Mouse (Mus musculus) cerebellum, postnatal 25 days (tissue): ENCODE measurements around the gene Lsamp.

Experiments used
- DNase-seq, 2 experiments: peaks; one replicate each; pipeline ENCODE4 v3.0.0; 2021; ENCODE audit warnings: mixed read lengths in 2 of 2

Lsamp gene

DNA sequence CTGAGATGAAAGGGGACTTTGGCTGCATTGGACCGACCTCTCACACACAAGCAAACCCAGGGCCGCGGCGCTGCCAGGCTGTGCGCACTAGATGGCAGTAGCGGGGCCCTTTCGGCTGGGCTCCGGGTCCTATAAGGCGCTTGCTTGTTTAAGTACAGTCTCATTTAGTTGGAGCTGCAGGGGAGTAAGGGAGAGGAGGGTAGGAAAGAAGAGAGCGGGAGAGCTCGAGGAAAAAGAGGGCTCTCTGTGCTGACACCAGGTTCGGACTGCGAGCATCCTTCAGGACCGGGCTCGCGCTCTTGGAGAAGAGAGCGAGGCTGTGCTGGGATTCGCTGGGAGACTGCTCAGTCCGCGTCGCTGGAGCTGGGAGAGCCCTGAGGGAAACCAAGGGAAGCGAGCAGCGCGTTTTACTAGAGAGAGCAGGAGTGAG lies at the start of gene Lsamp:
Gene Lsamp, plus strand, starts transcription at position 157 of the 430 bp plus-strand sequence.
- DNase-seq: peak; percentile 95 to 96

DNA sequence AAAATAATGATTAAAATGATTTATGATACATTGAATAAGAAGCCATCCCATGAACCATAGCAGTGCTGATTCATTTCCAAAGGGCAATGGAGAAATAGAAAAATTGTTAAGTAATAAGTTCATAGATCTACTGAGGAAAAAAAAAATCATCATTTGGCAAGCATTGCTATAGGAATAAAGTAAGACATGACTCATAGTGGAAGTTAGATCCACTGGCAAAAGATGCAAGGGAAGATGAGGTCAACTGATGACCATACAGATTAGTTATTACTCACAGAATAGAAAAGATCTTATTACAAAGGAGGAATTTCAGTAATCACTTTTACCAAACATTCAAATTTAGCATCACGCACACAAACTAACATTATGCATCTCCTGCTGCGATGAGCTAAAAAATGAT lies 26.5 kb upstream of the Lsamp start:
- DNase-seq: no peak

DNA sequence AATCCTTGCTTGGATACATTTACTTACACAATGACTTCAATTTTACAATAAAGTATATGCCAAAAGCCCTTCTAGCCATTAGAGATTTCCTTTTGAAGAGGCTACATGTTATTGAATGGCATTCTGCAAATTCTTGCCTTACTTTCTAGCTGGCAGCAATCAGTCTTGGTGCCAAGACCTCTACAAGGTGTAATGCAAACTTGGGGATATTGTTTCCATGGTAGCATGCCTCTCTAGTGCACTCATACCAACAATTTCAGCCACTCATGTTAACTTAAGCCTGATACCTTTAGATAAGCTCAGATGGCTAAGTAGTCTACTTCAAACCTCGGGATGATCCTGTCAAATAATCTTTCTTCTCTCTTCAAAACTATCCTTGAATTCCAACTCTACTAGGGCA lies 11.4 kb upstream of the Lsamp start:
- DNase-seq: no peak

DNA sequence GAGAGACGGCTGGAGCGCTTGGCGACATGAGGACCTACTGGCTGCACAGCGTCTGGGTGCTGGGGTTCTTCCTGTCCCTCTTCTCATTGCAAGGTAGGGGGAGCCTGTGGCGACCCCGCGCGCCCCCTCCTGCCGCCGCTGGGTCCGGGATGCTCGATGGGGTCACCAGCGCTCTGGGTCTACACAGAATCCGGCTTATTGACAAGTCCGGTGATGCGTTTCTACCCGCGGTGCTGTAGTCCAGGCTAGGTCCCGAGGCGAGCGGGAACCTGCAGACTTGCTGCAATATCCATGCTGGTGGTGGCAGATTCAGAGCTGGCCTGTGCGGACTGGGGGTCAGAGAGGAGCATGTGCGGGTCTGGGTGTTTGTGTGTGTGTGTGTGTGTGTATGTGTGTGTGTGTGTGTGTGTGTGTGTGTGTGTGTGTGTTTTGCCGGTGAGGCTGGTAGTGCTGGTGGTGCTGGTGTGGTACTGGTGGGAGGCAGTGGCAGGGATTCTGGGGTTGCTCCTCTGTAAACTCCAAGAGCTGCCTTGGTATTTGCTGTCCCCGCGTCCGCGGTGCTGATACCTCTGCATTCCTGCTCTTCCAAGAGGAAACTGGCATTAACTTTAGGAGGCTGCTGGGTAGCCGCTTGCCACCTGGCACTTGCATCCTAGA lies 602 bp downstream of the Lsamp start:
- DNase-seq: peak in 1 of 2 experiments; percentile 69

DNA sequence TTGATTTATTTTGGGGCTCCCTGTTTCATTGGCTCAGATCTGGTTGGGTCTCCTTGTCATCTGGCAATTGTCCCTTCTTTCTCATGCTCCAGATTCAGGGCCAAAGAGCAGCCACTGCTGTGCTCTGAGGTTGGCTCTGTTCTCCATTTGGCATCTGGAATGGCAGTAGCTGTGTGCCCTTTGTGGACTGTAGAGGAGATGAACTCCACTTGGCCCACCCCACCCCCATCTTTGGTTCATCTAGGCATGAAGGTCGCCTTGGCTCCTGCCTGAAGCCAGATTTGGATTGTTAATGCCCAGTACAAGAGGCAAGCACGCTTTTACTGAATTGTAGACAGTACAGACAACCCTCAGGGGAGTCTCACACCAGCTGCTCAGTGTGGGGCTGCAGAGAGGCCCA lies 4.3 kb downstream of the Lsamp start:
- DNase-seq: peak; percentile 7 to 24

DNA sequence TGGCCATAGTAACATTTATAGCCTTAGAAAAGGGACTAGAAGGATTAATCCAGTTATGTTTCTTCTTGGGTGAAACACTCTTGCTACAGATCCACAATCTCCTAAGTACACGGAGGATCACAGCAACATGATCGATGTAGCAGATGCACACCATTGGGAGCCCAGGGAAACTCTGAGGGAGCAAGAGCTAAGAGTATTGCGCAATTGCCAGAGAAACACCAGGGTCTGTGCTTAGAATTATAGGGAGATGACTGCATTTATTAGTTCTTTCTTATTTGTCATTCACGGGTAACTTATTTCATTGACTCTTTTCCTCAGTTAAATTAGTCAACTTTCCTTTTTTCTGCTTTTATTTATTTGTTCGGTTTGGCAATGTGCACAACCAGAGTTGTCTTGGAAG lies 10.7 kb downstream of the Lsamp start:
- no peak for DNase-seq

DNA sequence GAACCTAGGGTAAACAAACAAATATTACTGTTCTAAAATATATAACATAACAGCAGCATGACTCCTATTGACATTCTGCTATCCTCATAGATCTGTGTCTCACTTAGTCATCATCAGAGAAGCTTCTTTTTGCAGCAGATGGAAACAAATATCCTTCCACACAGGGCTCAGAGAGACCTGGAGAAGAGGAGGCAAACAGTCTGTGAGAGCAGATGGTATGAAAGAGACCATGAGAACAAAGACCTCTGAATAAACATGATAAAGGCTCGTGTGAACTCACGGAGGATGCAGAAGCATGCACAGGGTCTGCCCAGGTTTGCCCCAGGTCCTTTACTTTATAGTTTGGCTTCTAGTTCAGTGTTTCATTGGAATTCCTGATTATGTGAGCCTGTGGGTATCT lies 24.6 kb downstream of the Lsamp start:
- DNase-seq: peak; percentile 11 to 19

DNA sequence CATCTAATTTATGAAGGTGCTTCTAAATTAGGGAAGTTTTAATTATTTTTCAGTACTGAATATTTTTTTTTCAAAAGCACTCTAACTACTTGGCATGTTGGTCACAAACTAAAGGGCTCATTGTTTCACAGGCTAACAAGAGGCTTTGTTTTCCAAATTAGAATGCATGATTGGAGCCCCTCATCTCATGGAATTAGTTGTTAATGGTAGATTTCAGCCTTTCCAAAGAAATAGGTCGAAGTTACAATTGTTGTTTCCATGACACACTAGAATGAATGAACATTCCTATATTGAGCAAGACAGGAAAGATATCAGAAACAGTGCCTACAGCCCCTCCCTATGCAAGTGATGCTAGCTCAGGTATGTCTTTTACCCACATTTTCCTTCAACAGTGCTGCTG lies 26.9 kb downstream of the Lsamp start:
- no peak for DNase-seq

DNA sequence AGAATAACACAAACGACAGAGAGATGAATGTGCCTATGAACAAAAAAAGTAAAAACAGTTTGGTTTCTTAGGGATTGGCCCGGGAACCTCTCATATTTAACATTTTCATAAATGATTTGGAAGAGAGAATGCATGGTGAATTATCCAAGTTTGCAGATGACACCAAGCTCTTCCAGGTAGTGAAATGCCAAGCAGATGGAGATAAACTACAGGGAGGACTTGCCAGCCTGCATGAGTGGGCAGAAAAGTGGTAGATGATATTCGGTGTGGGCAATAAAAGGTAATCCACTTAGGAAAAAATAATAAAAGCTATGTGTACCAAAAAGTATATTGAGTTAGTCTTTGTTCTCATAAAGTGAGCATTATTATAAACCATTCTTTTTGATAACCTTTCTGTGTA lies 38.5 kb downstream of the Lsamp start:
- peak in 1 of 2 experiments; percentile 43 for DNase-seq

DNA sequence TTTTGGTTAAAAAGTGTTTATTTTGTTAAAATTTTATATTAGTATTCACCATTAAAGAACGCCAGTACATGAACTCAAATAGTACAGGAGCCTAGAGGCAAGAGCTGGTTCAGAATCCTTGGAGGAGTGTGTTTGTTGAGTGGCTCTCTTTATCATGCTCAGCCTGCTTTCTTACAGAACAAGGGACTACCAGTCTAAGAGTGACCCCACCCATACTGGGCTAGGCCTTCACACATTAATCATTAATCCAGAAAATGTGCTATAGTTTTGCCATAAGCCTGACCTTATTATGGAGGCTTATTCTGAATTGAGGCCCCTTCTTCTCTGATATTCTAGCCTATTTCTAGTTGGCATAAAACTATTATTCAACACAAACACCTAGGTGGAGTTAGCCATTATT lies 52.6 kb downstream of the Lsamp start:
- no peak for DNase-seq

DNA sequence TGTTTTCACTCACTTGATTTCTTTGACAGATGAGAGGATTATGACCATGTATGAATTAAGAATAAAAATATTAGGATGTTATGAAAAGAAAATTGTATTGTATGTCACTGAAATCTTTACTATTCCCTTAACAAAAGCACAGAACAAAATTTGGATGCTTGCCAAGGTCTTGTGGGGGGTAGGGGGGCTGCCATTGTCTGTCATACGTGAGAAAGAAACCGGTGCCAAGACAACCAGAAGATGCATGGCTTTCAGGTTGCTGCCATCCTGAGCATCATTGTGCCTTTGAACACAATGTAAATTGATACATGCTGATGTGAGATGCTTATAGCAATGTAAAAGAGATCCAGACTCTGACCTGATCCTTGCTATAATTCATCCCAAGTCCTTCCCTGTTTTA lies 75.4 kb downstream of the Lsamp start:
- peak; percentile 31 to 36 for DNase-seq

DNA sequence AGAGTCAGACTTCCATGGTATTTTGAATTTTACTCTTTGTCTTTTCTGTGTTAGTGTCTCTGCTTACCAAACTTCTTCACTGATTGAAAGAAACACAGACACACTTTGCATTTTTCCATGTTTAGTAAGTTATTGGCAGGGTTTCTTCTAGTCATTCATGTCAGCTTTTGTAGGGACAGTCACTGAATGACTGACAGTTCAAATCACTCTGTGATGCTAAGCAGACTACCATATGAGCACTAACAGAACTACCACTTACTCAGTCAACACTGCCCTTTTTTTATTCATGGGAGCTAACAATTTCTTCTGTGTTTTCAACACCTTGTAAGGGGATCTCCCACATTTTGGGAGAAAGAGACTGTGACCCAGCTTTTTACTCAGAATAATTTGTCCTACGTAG lies 75.8 kb downstream of the Lsamp start:
- DNase-seq: no peak

DNA sequence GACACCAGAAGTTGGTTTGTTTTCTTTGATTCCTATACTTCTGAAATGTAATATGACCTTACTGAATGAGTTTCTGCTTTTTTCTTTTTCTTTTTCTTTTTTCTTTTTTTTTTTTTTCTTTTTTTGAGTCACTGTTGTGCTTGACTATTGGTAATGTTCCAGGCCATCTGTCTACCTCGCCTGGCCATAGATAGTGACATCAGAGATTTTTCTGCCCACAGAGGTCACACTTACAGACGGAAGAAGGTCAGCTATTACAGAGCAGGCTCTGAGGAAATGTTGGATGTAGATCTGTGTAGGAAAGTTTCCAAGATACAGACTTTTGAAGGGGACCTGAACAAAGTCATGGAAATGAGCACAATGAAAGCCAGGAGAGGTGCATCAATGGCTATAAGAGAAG lies 76.3 kb downstream of the Lsamp start:
- DNase-seq: peak; percentile 47 to 68

DNA sequence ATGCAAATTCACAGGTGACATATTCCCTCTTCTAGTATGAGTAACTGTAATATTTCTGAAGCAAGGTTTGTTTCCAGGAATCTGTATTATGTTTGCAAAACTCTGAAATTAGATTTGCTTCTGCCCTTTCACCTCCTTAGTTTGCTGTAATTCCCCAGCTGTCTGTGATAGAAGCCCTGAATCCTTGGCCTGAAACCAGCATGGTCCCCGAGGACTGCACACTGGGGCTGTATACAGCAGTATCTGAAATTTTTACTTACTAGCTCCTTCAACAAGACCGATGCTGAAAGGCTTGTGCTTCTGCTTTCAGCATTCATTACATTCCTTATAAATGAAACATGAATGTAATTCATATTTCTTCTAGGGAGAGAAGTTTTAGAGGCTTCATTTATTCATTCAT lies 91.4 kb downstream of the Lsamp start:
- no peak for DNase-seq

DNA sequence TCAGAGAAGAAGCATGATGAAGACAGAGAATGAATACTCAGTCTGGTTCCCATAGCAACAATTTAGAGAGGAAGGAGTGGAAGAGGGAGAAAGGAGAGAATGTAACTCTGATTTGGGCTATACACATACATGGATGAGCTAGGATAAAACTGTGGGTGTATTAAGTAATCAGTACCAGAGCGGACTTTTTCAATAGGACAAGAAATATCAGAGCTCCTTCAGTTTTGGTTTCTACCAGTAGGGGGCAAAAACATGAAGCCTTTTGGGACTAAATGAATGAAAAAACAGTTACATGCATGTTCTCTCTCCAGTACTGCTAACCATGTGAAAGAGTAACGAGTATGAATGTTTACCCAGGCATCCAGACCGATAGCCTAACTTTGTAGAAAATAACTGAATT lies 96.1 kb downstream of the Lsamp start:
- DNase-seq: no peak

DNA sequence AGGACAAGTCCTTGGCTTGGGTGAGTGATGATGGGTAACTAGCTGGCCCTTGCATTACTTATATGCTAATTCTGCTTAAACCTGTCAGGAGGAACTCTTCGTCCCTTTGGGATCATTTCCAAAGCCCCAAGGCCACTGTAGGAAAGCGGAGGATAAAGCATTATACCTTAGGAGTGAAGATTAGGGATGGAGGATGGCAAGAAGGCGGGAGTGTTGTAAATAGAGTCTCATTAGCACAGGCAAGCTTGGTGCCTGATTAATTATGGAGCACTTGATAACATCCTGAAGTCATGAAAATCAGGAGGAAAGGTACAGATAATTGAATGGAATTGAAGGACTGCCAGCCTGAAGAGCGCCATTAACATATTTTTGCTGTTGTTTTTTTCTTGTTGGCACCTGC lies 120.2 kb downstream of the Lsamp start:
- no peak for DNase-seq

DNA sequence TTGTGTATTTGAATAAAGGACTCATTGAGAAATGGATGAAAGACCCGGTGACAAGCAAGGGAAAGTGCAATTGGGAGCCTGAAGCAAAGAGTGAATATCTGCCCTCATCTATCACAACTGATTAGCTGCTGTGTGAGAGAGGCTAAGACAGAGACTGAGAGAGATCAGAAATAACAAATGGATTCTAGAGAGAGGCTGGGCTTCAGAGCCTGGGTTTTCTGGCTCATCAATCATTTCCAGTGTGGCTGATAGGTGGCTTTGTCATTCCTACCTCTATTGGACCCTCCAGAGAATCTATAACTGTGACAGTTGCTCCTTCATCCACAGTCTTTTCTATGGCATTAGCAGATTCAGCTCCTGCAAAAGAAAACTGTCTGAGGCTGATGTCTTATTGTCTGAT lies 198.8 kb downstream of the Lsamp start:
- no peak for DNase-seq

DNA sequence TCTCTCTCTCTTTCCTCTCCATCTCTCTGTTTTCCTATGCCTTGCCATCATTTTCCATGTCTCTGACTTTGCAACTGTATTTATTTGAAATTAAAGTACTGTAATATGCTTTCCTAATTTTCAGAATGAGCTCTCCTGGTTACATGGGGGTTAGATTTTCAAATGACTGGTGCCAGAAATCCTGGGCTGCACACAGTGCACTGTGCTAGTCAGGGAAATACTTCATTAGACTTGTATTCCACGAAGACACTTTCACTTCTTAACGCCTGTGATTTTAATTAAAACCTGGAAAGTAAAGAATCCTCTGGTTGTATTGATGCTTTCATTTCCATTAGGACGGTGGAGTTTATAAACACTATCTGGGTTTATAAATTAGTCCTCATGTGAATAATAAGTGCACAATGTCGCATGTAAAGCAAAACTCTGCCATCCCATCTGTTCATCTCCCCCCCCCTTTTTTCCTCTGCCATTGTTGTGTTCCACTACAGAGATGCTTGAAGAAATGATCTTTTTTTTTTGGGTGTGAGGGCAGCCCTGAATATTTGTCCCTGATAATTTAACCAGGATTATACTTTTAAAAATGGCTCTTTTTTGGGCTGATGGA lies 203.9 kb downstream of the Lsamp start:
- no peak for DNase-seq

DNA sequence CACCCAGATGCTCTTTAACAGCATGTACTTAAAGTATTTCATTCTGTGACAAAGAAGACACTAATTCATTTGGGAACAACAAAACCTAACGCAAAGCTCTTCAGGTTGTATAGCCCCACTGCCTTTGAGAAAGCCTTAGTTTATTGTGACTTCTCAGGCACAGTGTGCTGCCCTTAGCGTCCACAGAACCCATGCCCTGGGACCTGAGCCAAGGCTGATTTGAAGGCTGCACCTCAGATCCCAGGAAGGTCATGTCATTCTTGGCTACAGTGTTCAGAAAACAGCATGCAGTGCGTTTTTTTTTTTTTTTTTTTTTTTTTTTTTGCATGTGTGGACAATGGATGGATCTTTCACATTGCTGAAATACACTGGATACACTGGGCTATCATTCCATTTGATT lies 210.2 kb downstream of the Lsamp start:
- peak; percentile 38 to 64 for DNase-seq

DNA sequence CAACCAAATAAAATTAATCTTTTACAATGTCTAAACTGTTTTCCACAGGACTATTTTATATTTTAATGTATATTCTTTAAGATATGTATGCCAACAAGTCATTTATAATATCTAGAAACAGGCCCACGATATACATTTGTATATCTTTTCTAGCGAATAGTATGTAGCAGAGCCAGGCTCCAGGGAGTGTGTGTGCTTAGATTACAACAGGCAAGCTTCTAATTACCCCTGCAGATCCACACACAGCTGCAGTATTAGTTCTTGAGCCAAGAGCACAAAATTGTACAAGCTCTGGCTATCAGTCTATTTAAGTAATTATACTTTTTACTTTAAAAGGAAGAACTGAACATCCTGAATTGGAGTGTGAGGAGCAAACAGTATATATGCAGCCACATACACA lies 210.7 kb downstream of the Lsamp start:
- no peak for DNase-seq

DNA sequence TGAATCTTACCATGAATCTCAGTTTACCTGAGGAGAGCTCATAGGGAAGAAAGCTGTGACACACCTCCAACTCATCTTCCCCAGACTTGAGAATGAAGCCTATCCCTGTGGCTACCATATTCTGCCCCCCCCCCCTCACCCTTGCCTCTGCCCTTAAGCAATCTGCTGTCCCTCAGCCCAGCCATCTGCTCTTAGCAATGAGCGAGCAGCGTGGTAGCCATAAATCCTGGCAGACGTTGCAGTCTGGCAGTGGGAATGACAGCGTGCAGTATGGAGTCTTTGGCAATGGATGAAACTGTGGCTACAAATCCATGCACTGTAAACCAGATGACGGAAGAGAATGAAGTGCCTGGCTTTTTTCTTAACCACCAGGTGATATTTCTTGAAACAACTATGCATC lies 244.5 kb downstream of the Lsamp start:
- peak; percentile 89 to 93 for DNase-seq

DNA sequence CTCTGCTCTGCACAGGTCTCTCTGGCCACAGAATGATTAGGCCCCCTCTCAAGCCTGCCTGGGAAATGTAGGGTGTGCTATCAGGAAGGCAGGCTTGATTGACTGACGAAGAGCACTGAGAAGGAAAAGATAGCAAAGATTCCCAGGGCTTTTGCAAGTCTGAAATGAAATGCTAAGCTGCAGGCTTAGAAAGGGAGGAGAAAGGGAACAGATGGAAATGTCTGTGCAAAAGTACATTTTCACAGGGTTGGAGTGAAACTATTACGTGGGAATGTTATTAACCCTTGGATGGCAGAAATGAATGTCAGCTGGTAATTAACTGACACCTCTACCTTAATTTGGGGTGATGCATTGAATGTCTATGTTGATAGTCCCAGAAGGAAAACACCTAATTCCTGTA lies 248.9 kb downstream of the Lsamp start:
- no peak for DNase-seq

DNA sequence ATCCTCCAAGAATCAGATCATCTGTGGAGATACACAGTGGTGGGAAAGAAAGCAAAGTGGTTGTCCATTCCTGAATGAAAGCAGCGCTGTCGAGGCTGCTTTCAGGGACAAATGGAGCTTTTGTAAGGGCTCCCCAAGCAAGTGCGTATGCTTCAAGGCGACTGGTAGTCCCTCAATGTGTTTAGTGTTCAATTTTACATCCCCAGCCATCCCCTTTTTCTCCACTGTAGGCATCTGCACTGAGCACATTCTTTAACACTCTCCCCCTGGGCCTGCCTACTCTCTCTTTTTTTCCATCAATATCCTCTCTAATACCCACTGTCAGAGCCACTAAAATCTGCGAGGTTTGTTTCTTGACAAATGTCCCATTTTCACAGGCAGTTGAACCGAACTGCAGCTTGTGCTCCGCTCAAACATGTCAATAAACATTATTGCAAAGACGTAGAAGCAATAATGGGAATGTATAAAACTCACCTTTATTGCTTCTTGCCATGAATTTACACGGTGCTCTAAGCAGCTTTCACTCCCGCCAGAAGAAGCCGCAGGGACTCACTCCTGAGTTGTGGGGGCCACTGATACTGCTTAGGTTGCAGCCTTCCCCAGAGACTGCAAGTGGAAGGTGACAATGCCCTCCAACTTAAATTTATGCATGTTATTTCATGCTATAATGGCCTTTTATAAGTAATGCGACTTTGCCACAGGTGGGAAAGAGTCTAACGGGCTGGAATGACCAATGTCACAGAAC lies 250.2 kb downstream of the Lsamp start:
- DNase-seq: no peak

DNA sequence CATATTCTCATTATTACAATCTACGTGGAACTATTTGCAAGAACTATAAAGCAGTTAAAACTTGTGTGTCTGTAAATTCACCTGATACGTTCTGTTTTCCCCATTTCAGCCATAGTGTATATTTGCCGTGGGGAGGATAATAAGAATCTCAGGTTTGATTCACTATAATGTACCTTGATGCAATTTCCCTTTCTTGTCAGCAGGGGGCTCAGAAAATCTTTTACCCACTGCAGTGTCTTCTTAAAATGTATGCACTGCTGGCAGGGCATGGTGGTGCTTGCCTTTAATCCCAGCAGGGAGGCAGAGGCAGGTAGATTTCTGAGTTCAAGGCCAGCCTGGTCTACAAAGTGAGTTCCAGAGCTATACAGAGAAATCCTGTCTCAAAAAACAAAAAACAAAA lies 287.7 kb downstream of the Lsamp start:
- no peak for DNase-seq
